Mouse (Mus musculus) embryonic fibroblast, embryonic 13.5 days (primary cell): ENCODE measurements at regions not wholly inside any gene's neighbourhood (a gene's known extent, or its start where the extent isn't known, plus 50 kb on each side); places are given as distances from the start of the nearest gene placed in this dataset.

ENCODE experiments used
- CTCF ChIP-seq: IDR thresholded peaks from 2 replicates; pipeline ENCODE4 v1.5.1; 2011; ENCODE audit warnings: mild to moderate bottlenecking, control low read depth, low read length, moderate library complexity, borderline replicate concordance; ENCODE audit not compliant: insufficient read depth
- POLR2A ChIP-seq: IDR thresholded peaks from 2 replicates; pipeline ENCODE4 v1.6.1; 2011; ENCODE audit warnings: low read depth, mild to moderate bottlenecking, control low read depth, low read length, moderate library complexity

GRCm38 (mm10) chr9:52425413-52425812 lies 254.2 kb downstream of the AI593442 start:
- TF ChIP-seq POLR2A: no peak
- TF ChIP-seq CTCF: no peak
